Mouse (Mus musculus) MEL (cell line): ENCODE data around the gene Ube2l6.

Experiments used
- CTCF ChIP-seq, 3 experiments: IDR thresholded peaks in 2 of 3; conservative IDR thresholded peaks in 1 of 3; 2 replicates each; pipeline ENCODE4 v1.5.1; 2011 to 2012; ENCODE audit warnings: low read length in 3 of 3, low read depth in 2 of 3, mild to moderate bottlenecking in 2 of 3, improper control_type of control experiment in 1 of 3, inconsistent platforms in 1 of 3, mixed read lengths in 1 of 3, moderate library complexity in 1 of 3; ENCODE audit not compliant: control insufficient read depth in 1 of 3, insufficient read depth in 1 of 3, poor library complexity in 1 of 3, severe bottlenecking in 1 of 3
- ETS1 ChIP-seq: IDR thresholded peaks from 2 replicates; pipeline ENCODE4 v1.6.1; 2012; ENCODE audit warnings: low read depth, mild to moderate bottlenecking, inconsistent platforms, low read length, improper control_type of control experiment, moderate library complexity
- GABPA ChIP-seq: IDR thresholded peaks from 2 replicates; pipeline ENCODE4 v1.6.1; 2012; ENCODE audit warnings: low read depth, mild to moderate bottlenecking, inconsistent platforms, low read length, improper control_type of control experiment, moderate library complexity
- HCFC1 ChIP-seq: IDR thresholded peaks from 2 replicates; pipeline ENCODE4 v1.6.1; 2012; ENCODE audit warnings: low read depth, mild to moderate bottlenecking, inconsistent platforms, low read length, improper control_type of control experiment, moderate library complexity
- MYB ChIP-seq: IDR thresholded peaks from 2 replicates; pipeline ENCODE4 v1.6.1; 2011; ENCODE audit warnings: mild to moderate bottlenecking, low read depth, low read length, improper control_type of control experiment
- ZMIZ1 ChIP-seq: IDR thresholded peaks from 2 replicates; pipeline ENCODE4 v1.6.1; 2012; ENCODE audit warnings: low read depth, mild to moderate bottlenecking, inconsistent platforms, low read length, improper control_type of control experiment, moderate library complexity

DNA sequence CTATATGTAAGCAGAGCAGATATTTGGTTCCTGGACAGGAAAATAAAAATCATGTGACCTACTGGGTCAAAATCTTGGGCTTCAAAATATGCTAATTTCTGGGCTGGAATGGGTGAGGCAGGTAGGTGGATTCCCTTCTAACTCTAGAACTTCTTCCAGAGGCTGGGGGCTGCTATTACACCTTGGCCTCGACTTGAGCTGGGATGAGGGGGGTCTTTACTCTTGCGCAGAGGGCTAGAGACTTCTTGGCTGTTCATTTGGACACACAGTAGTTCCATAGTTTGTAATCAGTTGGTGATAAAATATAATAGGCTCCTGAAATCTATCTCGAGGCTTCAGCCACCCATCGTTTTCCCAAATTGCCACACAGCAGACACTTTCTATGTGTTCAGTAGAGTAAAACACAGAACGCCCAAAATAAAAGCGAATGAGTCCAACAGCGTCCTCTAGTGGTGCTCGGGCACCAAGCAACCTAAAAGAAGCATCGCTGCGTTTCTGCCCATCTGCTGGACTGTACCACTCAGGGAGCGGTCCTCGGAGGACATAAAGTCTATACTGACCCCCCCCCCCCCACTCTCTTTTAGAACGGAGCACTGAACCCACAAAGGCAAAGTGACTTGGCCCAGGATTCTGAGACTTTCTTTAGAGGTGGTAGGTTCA, 665 bp upstream of the Ube2l6 start:
- TF ChIP-seq ETS1 (no peak), ZMIZ1 (no peak), MYB (no peak), CTCF (IDR thresholded peaks at IDR 0.05 in 2 of 3, conservative IDR thresholded peaks at IDR 0.05 in 1 of 3; ENCODE audit: control insufficient read depth in 1 of 3, insufficient read depth in 1 of 3, low read depth in 2 of 3, low read length in 3 of 3, poor library complexity in 1 of 3, severe bottlenecking in 1 of 3) (peak; percentile 82 to 98 (median 88)), HCFC1 (peak; percentile 16; the same call in 1 of the 2 replicates), GABPA (no peak)
